Mouse (Mus musculus): ENCODE measurements around the gene Mep1a. TPM values are rescaled to one million over a fixed set of nuclear protein-coding genes. Genes with fewer than 3 reads are reported as not detected.
"Not testable (repeated sequence)": the region's sequence is repeated elsewhere in the genome, so short reads cannot be mapped to it uniquely, and the experiment has no call there.

The Mep1a gene
- 0.18 TPM in 1 of 2 replicates, not detected in the other for polyA plus RNA-seq (2014; fragmentation: Nextera tagmentation; extraction: Ambion mirVana)

- ATAC-seq (replicated peaks; ENCODE audit: insufficient number of reproducible peaks, low FRiP score, low TSS enrichment, low read depth) (no peak), DNase-seq (ENCODE audit: low spot score) (no peak)
- Histone ChIP-seq H3K36me3 (replicated peaks; ENCODE audit: control insufficient read depth, insufficient read depth, low read depth, low read length) (no peaks in the 10 kb centered on the region), H3K27me3 (ENCODE audit: control insufficient read depth, insufficient read depth, low read length) (no peaks in the 10 kb centered on the region), H3K27ac (replicated peaks; ENCODE audit: low read depth, low read length) (no peak within 1 kb of the TSS), H3K9me3 (replicated peaks; ENCODE audit: control insufficient read depth, low read length) (no peaks in the 10 kb centered on the region), H3K4me2 (ENCODE audit: low read depth, low read length) (no peak within 1 kb of the TSS), H3K4me1 (ENCODE audit: control insufficient read depth, insufficient read depth, low read length) (no peaks in the 10 kb centered on the region), H3K9ac (replicated peaks; ENCODE audit: low read length) (no peak within 1 kb of the TSS), H3K4me3 (ENCODE audit: low read depth, low read length) (no peak within 1 kb of the TSS)
- WGBS = 93% methylated on average over 9 of the region's 9 CpGs
Observed at GRCm38 (mm10) chr17:43502592-43502991, at the start of gene Mep1a. Gene Mep1a (minus strand): TSS chr17:43502812.

DNA sequence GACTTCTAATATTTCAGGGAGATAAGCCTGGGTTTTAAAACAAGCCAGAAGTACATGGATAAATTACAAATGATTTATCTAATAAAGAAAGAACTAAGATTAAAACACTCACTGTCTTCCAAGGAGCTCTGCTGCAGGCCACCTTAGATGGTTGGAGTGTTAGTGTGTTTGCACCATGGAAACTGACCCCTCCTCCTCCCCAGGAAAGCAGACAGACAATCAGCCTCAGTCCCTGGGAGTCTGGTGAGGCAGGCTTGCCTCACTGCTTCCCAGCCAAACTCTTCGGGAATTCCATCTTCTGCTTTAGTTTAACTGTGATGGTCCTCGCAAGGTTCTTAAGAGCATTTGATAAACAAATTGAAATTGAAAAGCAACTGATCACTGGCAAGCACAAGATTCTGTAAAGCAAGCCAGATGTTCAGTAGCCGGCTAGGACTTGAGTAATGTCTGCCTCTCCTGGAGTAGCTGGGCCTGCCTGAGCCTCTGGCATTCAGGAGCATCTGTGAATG lies 48.6 kb upstream of the Mep1a start:
- DNase-seq (ENCODE audit: low spot score) (peak; percentile 54), ATAC-seq (replicated peaks; ENCODE audit: insufficient number of reproducible peaks, low FRiP score, low TSS enrichment, low read depth) (no peak)
- Histone ChIP-seq H3K36me3 (replicated peaks; ENCODE audit: control insufficient read depth, insufficient read depth, low read depth, low read length) (no peaks in the 10 kb centered on the region), H3K4me2 (ENCODE audit: low read depth, low read length) (no peak overlapping the region), H3K4me3 (ENCODE audit: low read depth, low read length) (no peak overlapping the region), H3K9me3 (replicated peaks; ENCODE audit: control insufficient read depth, low read length) (no peaks in the 10 kb centered on the region), H3K4me1 (ENCODE audit: control insufficient read depth, insufficient read depth, low read length) (no peaks in the 10 kb centered on the region), H3K9ac (replicated peaks; ENCODE audit: low read length) (no peak overlapping the region), H3K27me3 (ENCODE audit: control insufficient read depth, insufficient read depth, low read length) (no peaks in the 10 kb centered on the region), H3K27ac (replicated peaks; ENCODE audit: low read depth, low read length) (peak overlapping the region; percentile 35; the same call in 1 of the 2 replicates)
- WGBS = 24% methylated on average over 3 of the region's 3 CpGs

DNA sequence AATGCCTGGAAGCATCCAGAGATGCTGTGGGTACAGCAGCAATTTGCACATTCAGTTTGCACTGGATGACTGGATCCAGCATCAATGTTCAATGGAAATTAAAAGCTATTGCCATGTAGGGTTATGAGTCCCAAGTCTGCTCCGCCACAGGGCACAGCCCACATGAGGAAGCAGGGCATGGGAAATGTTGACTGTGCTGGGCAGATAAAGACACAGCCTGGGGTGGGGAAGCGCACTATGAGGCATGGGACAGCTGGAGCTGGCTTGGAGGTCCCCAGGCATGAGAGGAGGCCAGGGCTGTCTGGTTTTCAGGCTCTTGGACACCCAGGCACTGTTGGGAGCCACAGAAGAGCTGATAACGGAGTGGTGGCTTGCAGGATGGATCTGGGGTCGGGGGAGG lies 41.4 kb upstream of the Mep1a start:
- WGBS = 80% methylated on average over 4 of the region's 4 CpGs
- Histone ChIP-seq H3K27ac (replicated peaks; ENCODE audit: low read depth, low read length) (no peak overlapping the region), H3K4me1 (ENCODE audit: control insufficient read depth, insufficient read depth, low read length) (no peaks in the 10 kb centered on the region), H3K9me3 (replicated peaks; ENCODE audit: control insufficient read depth, low read length) (no peaks in the 10 kb centered on the region), H3K4me2 (ENCODE audit: low read depth, low read length) (no peak overlapping the region), H3K27me3 (ENCODE audit: control insufficient read depth, insufficient read depth, low read length) (no peaks in the 10 kb centered on the region), H3K9ac (replicated peaks; ENCODE audit: low read length) (no peak overlapping the region), H3K36me3 (replicated peaks; ENCODE audit: control insufficient read depth, insufficient read depth, low read depth, low read length) (no peaks in the 10 kb centered on the region), H3K4me3 (ENCODE audit: low read depth, low read length) (no peak overlapping the region)
- ATAC-seq (replicated peaks; ENCODE audit: insufficient number of reproducible peaks, low FRiP score, low TSS enrichment, low read depth) (no peak), DNase-seq (ENCODE audit: low spot score) (no peak)

GRCm38 (mm10) chr17:43543539-43543938 lies 40.9 kb upstream of the Mep1a start, which contains the start of gene Ankrd66:
Gene Ankrd66 (minus strand): TSS chr17:43543639.
- Histone ChIP-seq H3K4me1 (ENCODE audit: control insufficient read depth, insufficient read depth, low read length) (no peaks in the 10 kb centered on the region), H3K36me3 (replicated peaks; ENCODE audit: control insufficient read depth, insufficient read depth, low read depth, low read length) (no peaks in the 10 kb centered on the region), H3K4me2 (ENCODE audit: low read depth, low read length) (no peak within 1 kb of the TSS), H3K27me3 (ENCODE audit: control insufficient read depth, insufficient read depth, low read length) (no peaks in the 10 kb centered on the region), H3K27ac (replicated peaks; ENCODE audit: low read depth, low read length) (no peak within 1 kb of the TSS), H3K9me3 (replicated peaks; ENCODE audit: control insufficient read depth, low read length) (no peaks in the 10 kb centered on the region), H3K9ac (replicated peaks; ENCODE audit: low read length) (no peak within 1 kb of the TSS), H3K4me3 (ENCODE audit: low read depth, low read length) (no peak within 1 kb of the TSS)
- no peak for ATAC-seq (replicated peaks; ENCODE audit: insufficient number of reproducible peaks, low FRiP score, low TSS enrichment, low read depth)
- DNase-seq (ENCODE audit: low spot score) = no peak
- 72% methylated on average over 1 of the region's 1 CpGs for WGBS

- WGBS = 91% methylated on average over 3 of the region's 3 CpGs
Observed at GRCm38 (mm10) chr17:43538767-43539166, 36.2 kb upstream of the Mep1a start.

GRCm38 (mm10) chr17:43536841-43537240 lies 34.2 kb upstream of the Mep1a start:
- not testable (repeated sequence) for H3K4me2 ChIP-seq (ENCODE audit: low read depth, low read length); H3K27ac ChIP-seq (replicated peaks; ENCODE audit: low read depth, low read length); H3K4me3 ChIP-seq (ENCODE audit: low read depth, low read length); H3K9me3 ChIP-seq (replicated peaks; ENCODE audit: control insufficient read depth, low read length); H3K36me3 ChIP-seq (replicated peaks; ENCODE audit: control insufficient read depth, insufficient read depth, low read depth, low read length); H3K9ac ChIP-seq (replicated peaks; ENCODE audit: low read length); ATAC-seq (replicated peaks; ENCODE audit: insufficient number of reproducible peaks, low FRiP score, low TSS enrichment, low read depth); H3K4me1 ChIP-seq (ENCODE audit: control insufficient read depth, insufficient read depth, low read length); H3K27me3 ChIP-seq (ENCODE audit: control insufficient read depth, insufficient read depth, low read length); DNase-seq (ENCODE audit: low spot score)
- 88% methylated on average over 6 of the region's 6 CpGs for WGBS

More at GRCm38 (mm10) chr17:43538767-43539166, 36.2 kb upstream of the Mep1a start:
- H3K9ac ChIP-seq (replicated peaks; ENCODE audit: low read length) = no peak overlapping the region
- no peak overlapping the region for H3K27ac ChIP-seq (replicated peaks; ENCODE audit: low read depth, low read length)
- H3K4me3 ChIP-seq (ENCODE audit: low read depth, low read length) = no peak overlapping the region
- no peaks in the 10 kb centered on the region for H3K9me3 ChIP-seq (replicated peaks; ENCODE audit: control insufficient read depth, low read length)
- no peaks in the 10 kb centered on the region for H3K27me3 ChIP-seq (ENCODE audit: control insufficient read depth, insufficient read depth, low read length)
- no peaks in the 10 kb centered on the region for H3K36me3 ChIP-seq (replicated peaks; ENCODE audit: control insufficient read depth, insufficient read depth, low read depth, low read length)
- DNase-seq (ENCODE audit: low spot score) = no peak
- no peak overlapping the region for H3K4me2 ChIP-seq (ENCODE audit: low read depth, low read length)
- ATAC-seq (replicated peaks; ENCODE audit: insufficient number of reproducible peaks, low FRiP score, low TSS enrichment, low read depth) = no peak
- H3K4me1 ChIP-seq (ENCODE audit: control insufficient read depth, insufficient read depth, low read length) = no peaks in the 10 kb centered on the region

GRCm38 (mm10) chr17:43534362-43535222 lies 32.0 kb upstream of the Mep1a start:
- Histone ChIP-seq H3K27ac (replicated peaks; ENCODE audit: low read depth, low read length) (no peak overlapping the region), H3K36me3 (replicated peaks; ENCODE audit: control insufficient read depth, insufficient read depth, low read depth, low read length) (no peaks in the 10 kb centered on the region), H3K4me1 (ENCODE audit: control insufficient read depth, insufficient read depth, low read length) (no peaks in the 10 kb centered on the region), H3K9me3 (replicated peaks; ENCODE audit: control insufficient read depth, low read length) (no peaks in the 10 kb centered on the region), H3K4me3 (ENCODE audit: low read depth, low read length) (no peak overlapping the region), H3K4me2 (ENCODE audit: low read depth, low read length) (peak overlapping the region; percentile 19; the same call in 1 of the 2 replicates), H3K27me3 (ENCODE audit: control insufficient read depth, insufficient read depth, low read length) (no peaks in the 10 kb centered on the region), H3K9ac (replicated peaks; ENCODE audit: low read length) (peak overlapping the region; percentile 18; the same call in 1 of the 2 replicates)
- peak; percentile 88 for ATAC-seq (replicated peaks; ENCODE audit: insufficient number of reproducible peaks, low FRiP score, low TSS enrichment, low read depth)
- 15% methylated on average over 23 of the region's 23 CpGs for WGBS
- DNase-seq (ENCODE audit: low spot score) = peak; percentile 80

DNA sequence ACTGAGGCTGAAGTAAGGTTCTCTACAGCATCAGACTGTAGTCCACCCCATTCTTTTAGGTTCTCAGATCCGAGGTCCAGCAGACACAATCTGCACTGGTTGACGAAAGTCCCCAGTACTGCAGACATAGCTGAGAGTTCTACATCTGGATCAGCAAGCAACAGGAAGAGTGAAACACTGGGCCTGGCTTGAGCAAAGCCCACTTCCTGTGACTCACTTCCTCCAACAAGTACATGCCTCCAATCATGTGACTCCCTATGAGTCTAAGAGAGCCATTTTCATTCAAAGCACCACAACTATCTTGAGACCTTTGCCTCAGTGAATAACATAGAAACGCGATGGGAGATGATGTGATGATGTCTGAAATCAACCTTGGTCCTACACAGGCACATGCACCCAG lies 28.6 kb upstream of the Mep1a start:
- no peak for ATAC-seq (replicated peaks; ENCODE audit: insufficient number of reproducible peaks, low FRiP score, low TSS enrichment, low read depth)
- no peak overlapping the region for H3K4me3 ChIP-seq (ENCODE audit: low read depth, low read length)
- H3K27ac ChIP-seq (replicated peaks; ENCODE audit: low read depth, low read length) = no peak overlapping the region
- H3K27me3 ChIP-seq (ENCODE audit: control insufficient read depth, insufficient read depth, low read length) = no peaks in the 10 kb centered on the region
- no peak for DNase-seq (ENCODE audit: low spot score)
- no peaks in the 10 kb centered on the region for H3K4me1 ChIP-seq (ENCODE audit: control insufficient read depth, insufficient read depth, low read length)
- no peak overlapping the region for H3K9ac ChIP-seq (replicated peaks; ENCODE audit: low read length)
- no peaks in the 10 kb centered on the region for H3K36me3 ChIP-seq (replicated peaks; ENCODE audit: control insufficient read depth, insufficient read depth, low read depth, low read length)
- no peak overlapping the region for H3K4me2 ChIP-seq (ENCODE audit: low read depth, low read length)
- WGBS = 86% methylated on average over 4 of the region's 4 CpGs
- H3K9me3 ChIP-seq (replicated peaks; ENCODE audit: control insufficient read depth, low read length) = no peaks in the 10 kb centered on the region

All from embryonic facial prominence, embryonic 11.5 days (tissue).